Mouse (Mus musculus): Measurements from ENCODE around the gene Slc35f4. TPM values are rescaled to one million over a fixed set of nuclear protein-coding genes. Genes with fewer than 3 reads are reported as not detected.

The Slc35f4 gene
- total RNA-seq (2021) = 10 to 100 TPM; 15.0 to 18.1 TPM
- long read RNA-seq, experiment 1, partial matches to known transcripts = 1 of 1 reads
- long read RNA-seq, experiment 1, other reads (novel, unspliced or antisense) = 0 of 1 reads
- long read RNA-seq, experiment 2, partial matches to known transcripts = 2 of 3 reads
- long read RNA-seq, experiment 2, other reads (novel, unspliced or antisense) = 1 of 3 reads

DNA sequence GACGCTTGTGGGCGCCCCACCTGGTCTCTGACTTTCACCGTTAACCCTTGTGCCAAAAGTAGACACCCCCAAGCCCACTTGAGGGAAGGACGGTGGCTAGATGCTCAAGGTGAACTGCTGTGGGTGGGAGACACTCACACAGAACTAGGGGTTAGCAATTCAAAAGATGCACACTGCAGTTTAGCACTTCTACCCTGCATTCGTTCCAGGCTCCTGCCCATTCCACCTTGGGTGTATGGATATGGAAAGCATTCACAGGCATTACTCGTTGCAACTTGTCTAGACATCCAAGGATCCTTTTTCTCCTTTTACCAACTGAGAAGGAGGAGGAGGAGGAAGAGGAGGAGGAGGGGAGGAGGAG is at the start of gene Slc35f4:
Slc35f4 (minus strand) TSS at position 116 of the 361 bp plus-strand sequence.
- DNase-seq (ENCODE audit: low spot score in 2 of 2) = peak in 1 of 2 experiments; percentile 14

DNA sequence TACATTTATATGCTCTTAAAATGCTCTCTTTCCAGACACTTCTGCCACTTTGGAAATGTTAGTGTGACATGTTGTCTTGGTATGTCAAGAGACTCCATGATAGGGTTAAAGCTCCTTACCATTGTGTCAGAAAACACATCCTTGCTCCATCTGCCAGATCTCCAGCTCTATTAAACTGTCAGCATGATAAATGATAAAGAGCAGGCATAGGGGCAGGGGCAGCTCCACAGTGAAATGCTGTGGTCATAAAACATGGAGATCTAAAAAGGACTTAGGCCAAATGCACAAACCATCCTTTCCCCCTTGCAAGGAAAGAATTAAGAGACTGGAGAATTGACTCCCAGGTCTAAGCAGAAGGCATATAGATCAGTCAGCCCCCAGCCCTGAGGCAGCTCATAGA is 42.5 kb upstream of the Slc35f4 start:
- no peak for DNase-seq (ENCODE audit: low spot score in 2 of 2)

DNA sequence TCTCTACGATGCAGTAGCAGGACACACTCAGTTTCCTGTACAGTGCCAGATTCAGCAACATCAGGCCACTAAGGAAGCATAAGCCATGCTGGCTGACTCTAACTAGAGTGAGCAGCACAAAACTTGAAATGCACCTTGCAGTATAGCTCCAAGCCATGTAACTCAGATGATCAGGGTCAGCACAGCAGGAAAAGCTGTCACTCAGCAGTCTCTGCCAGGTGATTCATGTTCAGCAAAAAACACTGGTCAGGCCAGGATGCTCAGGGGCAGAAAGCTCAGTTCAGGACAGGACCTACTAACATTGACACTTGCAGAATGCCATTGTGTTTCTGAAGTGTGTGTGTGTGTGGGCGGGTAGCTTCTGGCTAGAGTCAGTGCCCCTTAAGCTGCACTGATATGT is 34.9 kb upstream of the Slc35f4 start:
- no peak for DNase-seq (ENCODE audit: low spot score in 2 of 2)

DNA sequence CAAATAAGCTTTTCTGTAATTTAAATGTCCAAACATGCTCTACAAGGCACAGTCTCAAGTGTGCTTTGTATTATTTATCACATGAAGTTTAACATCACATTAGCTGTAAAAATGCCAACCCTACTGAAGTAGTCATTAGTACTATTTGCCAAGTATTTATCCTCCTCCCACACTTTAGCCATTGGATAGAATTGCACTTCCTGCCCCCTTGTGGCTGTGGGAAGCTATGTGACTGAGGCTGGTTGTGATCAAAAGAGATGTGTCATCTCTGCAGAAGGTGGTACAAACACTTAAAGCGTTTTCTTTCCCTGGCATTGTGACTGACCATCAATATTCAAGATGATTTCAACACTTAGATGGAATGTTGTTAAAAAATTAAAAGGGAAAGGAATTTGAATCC is 14.3 kb upstream of the Slc35f4 start:
- no peak for DNase-seq (ENCODE audit: low spot score in 2 of 2)

DNA sequence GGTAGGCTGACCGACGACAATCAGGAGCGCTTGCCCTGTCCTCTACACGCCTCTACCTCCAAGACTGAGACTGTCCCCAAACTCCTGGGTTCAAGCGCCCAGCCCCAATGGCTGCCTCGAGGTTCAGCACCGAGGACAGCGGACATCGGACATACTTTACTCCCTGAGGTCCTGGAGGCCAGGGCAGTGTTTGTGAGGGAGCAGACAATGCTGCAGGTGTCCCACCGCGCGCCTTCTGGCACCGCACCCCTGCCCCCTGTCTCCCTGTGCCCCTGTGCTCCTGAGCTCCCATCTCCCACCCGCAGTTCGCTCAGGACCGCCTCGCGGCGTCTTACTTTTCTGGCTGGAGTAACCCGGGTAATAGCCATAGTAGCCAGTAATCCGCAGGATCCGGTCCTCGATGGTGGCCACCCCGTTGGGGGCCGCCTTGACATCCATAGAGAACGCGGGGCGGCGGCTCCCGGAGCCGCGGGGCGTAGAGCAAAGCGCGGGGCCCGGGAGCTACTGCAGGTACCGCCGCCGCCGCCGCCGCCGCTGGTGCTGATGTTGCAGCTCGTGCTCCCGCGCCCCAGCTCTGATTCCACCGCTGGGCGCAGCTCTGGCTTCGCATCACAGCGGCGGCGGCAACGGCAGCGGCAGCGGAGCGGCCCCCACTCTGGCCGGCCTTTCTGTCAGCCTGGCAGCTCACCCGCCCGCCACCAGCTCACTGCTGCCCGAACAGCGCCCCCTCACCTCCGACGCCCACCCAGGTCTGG is 493 bp downstream of the Slc35f4 start:
- peak; percentile 17 to 39 for DNase-seq (ENCODE audit: low spot score in 2 of 2)

DNA sequence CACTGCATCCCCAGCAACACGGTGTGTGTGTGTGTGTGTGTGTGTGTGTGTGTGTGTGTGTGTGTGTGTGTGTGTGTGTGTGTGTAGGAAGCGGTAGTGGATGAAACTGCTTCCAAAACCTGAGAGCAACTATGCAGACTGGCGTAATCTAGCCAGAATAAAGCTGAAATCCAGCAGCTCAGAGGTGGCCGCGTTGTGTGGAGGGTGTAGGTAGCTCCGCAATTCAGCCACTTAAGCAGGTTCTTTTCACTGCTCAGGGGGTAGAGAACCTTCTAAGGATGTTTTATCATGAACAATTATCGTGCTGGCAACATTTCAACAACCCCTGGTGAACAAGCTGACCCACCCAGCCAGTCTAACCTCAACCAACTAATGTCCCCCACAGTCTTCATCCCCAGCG is 1.2 kb downstream of the Slc35f4 start:
- DNase-seq (ENCODE audit: low spot score in 2 of 2) = peak; percentile 16 to 24

DNA sequence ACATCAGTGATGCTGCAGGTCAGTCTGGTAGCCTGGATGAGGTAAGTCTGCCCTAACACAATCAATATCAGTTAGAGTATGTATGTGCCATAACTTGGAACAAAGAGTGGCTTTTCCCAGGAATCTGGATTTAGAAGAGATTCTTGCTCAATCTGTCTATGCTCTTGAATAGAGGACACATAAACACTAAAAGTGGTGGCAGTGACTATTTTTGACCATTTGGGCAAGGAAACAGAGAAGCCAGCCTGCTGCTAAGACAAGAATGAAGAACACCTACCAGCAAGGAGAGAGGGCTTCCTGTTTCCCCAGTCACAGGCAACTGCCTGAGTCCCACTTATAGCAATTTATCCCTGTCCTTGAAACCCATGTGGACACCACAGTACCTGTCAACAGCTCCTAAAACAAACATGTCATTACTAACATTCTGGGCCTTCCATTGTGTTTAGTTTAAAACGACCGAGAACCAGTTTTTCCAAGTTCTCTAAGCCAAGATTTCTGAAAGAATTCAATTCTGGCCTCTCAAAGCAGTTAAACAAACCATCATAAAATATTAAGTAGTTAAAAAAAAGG is 10.7 kb downstream of the Slc35f4 start:
- DNase-seq (ENCODE audit: low spot score in 2 of 2) = no peak

DNA sequence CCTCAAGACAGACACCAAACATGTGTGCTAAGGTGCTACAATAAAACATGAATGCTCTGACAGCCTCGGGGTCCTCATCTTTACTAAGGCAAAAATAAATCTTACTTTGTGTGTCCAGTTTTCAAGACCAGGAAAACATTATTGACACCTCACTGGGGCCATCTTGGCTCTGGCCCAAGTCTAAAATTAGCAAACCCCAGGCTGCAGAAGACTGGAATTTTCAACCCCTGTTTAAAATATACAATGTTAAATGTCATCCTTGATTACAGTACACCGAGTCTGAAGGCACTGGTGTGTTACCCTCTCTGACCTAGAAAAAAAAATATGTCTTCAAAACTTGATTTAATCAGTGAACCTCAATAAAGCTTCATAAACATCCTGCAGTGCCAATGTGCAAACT is 11.7 kb downstream of the Slc35f4 start:
- DNase-seq (ENCODE audit: low spot score in 2 of 2) = no peak

DNA sequence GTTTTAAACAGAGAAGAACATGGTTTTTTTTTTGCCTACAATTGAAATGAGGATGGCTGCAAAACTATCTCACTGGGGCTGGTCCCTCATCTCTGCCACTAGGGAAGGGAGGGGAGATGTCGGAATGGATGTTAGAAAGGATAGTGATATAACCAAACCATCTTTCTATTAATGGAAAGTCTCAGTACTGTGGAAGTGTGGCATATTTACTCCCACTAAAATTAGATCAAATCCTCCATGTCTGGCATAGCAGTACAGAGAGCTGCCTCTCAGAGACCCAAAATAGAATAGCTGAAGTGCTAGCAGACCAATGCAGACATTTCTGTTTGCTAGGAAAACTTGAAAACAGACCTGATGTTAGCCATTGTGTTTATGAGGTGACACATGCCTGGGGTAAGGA is 30.7 kb downstream of the Slc35f4 start:
- no peak for DNase-seq (ENCODE audit: low spot score in 2 of 2)

DNA sequence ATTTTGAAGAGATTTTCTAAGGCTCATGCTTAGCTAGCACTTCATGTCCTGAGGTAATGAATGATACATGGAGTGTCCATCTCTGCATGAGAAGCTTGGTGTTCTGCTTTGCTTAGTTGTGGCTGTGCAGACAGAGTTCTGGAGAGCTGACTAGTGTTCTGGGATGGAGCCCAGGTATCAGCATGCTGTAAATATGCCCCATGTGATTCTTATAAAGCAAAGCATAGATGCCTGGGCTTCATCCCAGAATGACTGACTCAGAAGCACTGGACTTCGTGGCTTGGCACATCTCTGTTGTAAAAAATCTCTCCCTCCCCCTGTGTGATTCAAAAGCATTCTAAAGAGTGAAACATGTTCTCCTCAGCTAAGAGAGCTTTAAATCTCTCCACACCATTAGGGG is 32.1 kb downstream of the Slc35f4 start:
- DNase-seq (ENCODE audit: low spot score in 2 of 2) = peak in 1 of 2 experiments; percentile 22

DNA sequence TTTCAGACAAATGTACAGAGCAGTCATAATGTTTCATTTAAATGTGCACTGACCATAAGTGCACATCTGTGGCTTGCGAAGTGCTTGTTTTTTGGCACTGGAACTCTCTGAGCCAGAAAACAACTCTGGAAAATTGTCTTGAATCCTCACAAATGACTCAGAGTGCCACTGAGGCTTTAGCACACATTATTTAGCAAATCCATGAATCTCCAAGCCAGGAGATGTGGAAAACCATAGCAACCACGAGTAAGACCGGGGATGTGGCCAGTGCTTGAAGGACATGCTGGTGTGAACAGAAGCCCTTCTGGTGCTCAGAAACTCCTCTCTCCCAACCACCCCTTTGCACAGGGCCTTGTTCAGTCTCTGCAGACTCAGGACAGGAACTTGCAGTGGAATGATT is 33.3 kb downstream of the Slc35f4 start:
- no peak for DNase-seq (ENCODE audit: low spot score in 2 of 2)

DNA sequence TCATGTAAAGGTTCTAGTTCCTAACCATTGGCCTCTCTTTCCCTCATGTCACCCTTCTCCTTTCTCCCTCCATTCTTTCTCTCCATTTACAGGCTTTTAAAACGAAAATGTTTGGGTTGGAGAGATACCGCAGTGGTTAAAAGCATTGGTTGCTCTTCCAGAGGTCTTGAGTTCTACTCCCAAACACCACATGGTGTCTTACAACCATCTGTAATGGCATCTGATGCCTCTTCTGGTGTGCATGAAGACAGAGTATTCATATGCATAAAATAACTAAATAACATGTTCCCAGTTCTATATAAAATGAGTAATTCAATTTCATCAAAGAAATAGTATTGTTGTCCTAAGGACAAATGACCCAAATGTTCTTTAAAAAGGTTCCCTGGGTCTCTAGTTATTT is 49.2 kb downstream of the Slc35f4 start:
- DNase-seq (ENCODE audit: low spot score in 2 of 2) = peak in 1 of 2 experiments; percentile 45

DNA sequence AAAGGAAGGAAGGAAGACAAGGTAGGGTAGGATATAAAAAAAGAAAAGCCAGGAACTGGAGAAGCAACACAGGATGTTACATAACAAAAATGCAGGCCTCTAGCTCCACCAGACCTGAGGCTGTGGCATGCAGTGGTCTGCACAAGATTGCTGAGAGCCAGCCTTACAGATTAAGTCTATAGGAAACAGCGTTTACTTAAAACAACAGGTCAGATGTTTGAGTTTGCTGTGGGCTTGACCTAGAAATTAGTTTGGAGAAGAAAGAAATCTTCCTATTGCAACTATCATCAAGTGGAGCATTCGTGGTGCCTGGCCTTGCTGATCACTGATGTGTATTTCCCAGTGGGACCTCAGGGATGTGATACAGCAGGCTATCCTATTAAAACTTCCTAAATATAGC is 64.1 kb downstream of the Slc35f4 start:
- DNase-seq (ENCODE audit: low spot score in 2 of 2) = no peak

DNA sequence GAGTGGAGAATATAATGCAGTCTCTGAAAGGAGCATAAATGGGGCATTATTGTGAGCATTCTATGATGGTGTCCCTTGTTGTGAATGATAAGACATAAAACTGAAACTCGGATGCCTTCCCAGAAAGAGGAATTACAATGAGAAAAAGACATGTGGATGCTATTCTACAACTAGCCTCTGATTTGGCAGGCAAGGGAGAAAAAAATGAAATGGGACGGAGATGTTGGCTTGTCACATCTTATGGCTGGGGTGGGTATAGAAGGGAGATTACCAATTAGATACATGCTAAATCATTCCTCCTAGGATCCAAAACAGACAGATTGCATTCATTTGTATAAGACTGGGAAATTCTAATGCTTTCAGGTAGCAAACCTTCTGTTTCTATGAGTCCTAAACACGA is 65.0 kb downstream of the Slc35f4 start:
- DNase-seq (ENCODE audit: low spot score in 2 of 2) = no peak

DNA sequence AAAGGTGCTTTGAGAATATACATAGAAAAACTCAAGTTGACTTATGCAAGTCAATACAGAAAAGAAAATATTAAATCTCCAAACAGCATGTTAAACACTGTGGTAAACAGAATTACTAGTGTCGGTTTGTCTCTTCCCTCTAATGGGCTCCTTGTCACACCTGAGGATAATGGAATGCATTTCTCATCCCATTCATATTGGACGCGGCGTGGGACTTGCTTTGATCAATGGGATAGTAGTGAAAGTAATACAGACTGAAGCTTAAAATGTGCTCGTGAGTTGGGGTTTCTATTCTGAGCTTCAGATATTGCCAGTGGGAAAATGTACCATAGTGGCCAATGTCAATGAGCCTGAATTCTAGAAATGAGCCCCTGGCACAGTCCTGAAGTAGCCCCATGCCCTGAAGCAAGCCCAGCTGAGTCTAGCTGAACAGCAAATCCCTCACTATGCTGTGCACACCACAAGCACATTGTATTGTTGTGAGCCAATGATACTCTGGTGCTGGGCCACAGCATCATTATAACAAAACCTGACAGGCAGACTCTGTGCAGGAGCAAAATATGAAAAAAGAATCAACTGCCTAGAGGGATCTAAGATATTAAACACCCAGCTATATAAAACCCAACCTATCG is 71.4 kb downstream of the Slc35f4 start:
- no peak for DNase-seq (ENCODE audit: low spot score in 2 of 2)

DNA sequence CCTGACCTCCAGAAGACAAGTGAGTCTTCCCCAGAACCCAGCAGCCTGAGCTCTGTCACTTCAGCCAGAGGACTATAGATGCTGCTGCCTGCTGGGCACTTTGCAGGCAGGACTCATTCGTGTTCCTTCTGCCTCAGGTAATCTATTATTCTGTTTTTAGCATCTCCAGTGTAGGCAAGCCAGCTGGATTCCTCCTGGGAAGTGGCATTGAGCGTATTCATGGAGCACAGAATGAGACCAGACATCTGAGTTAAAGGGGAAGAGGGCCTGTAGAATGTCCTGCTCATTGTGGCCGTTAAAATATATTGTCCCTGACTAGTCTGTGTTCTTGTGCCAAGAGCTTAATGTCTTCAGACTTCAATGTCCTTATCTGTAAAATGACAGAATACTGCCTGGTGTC is 72.1 kb downstream of the Slc35f4 start:
- DNase-seq (ENCODE audit: low spot score in 2 of 2) = no peak

DNA sequence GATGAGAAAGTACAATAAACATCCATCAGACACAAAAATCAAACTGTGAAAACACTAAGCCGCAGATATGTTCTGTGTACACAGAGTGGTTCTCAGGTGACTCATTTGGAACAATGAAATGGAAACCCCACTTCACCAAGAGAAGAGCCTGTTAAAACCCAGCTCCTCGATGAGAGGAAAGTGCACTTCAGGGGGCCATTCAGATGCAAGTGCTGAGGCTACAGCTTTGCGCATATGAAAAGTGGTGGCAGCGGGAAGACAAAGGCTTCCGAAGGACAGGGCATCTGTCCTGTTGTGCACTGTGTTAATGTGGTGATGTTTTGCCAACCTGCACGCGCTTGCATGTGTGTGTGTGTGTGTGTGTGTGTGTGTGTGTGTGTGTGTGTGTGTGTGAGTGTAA is 78.2 kb downstream of the Slc35f4 start:
- DNase-seq (ENCODE audit: low spot score in 2 of 2) = peak in 1 of 2 experiments; percentile 20

DNA sequence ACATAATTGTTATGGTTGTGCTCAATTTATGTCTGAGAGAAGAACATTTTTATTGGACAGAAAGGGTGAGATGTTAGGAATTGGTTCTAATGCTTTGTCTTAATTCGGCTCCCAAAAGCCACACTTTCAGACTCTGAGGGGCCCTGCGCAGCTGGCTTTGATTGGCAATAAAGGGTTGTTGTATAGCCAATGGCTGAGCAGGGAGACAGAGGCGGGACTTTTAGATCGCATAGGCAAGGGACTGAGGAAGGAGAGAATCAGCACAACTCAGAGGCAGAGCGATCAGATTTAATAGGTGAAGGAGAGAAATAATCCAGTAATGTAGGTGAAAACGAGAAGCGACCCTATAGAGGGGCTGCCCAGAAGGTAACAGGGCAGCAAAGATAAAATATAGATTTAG is 79.4 kb downstream of the Slc35f4 start:
- DNase-seq (ENCODE audit: low spot score in 2 of 2) = no peak

DNA sequence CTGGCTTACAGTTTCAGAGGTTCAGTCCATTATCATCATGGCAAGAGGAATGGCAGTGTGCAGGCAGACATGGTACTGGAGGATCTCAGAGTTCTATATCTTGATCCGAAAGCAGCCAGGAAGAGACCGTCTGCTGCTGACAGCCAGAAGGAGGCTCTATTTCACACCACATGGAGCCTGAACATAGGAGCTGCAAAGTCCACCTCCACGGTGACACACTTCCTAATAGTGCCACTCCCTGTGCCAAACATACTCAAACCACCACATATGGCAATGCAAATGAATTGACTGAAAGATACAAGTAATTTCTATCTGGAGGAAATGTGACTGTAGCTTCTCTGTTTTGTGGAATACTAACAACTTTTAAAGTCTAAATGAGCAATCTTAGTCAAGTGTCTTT is 89.0 kb downstream of the Slc35f4 start:
- no peak for DNase-seq (ENCODE audit: low spot score in 2 of 2)

DNA sequence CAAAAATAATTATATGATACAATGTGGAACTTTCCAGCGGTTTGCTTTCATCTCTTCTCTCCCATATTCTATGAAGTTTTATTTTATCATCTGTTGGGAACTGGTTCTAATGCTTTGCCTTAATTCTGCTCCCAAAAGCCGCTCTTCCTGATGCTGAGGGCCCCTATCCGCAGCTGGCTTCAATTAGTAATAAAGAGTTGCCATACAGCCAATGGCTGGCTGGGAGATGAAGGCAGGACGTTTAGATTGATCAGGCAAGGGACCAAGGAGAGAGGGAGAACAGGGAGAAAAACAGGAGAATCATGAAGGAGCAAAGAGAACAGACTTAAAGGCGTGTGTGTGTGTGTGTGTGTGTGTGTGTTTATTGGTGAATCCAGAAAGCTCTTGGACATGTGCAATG is 94.0 kb downstream of the Slc35f4 start:
- DNase-seq (ENCODE audit: low spot score in 2 of 2) = no peak

DNA sequence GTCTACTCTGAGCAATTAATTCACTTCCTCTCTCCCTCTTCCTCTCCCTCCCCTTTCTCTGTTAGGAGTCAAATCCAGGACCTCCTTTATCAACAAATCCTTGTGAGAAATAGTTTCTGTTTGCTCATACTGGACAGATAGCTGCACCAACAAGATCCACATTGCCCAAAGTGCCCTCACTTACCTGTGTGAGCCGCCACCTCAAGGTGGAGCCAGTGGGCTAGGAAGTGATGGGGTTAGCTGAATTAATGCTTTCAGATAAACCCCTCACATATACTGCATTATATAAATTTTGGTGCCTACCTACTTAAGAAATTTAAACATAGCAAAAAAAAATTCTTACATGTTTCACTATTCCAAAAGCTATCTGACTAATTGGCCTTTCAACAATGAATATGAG is 133.4 kb downstream of the Slc35f4 start:
- DNase-seq (ENCODE audit: low spot score in 2 of 2) = no peak

DNA sequence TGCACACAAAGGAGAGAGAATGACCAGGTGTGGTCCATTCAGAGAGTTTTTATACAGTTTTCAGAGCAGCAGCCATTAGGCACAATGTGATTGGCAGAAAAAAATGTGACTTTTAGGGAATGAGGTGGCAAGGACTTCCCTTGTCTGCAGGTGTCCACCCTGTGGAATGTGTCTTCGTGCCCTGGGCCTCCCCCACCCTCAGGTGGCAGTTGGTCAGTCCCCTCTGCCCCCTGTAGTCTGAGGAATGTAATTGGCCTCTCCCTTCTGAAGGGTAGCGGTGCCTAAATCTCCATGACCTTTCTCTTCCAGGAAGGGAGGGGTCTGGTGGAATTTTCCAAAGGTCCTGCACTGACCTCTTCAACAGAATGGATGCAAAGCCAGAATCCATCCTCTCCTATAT is 163.7 kb downstream of the Slc35f4 start:
- DNase-seq (ENCODE audit: low spot score in 2 of 2) = no peak

Measured in layer of hippocampus, postnatal 14 days (tissue).